Mouse (Mus musculus): Measurements from ENCODE around the gene Adcy10.

The Adcy10 gene

DNA sequence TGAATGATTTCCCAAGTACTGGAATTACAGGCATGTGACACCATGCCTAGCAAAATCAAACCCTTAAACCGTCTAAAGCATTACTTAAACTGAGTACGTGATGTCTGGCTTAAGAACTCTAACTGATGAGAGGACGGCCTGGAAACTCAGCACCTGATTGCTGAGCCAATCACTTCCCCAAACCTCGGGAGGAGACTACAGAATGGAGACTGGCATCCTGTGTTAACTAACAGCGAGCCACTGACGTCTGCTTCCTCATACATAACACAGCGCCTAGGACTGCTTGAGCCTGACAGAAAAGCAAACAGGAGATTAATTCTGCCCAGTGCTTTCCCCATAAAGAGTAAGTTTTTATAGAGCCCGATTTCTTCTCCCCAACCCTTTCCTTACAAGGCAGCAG, 119.2 kb downstream of the Adcy10 start:
- DNase-seq (ENCODE audit: low spot score in 2 of 2), result no peak

DNA sequence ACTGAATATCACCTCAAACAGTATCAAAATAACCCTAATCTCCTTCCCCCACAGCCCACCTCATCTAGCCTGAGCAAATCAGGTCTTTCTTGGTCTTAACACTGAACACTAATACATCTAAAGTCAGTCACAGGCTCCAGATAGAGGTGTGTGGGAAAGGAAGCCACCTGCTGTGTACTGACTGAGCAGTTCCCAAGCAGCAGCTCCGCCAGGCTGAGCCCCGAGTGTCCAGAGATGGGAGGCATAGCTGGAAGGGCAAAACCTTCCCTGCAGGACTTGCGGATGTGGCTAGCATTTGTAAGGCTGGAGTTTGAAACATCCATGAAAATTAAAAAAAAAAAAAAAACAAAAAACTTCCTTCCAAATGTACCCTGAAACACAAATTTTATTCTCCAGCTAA, 120.1 kb downstream of the Adcy10 start:
- no peak for DNase-seq (ENCODE audit: low spot score in 2 of 2)

GRCm38 (mm10) chr1:165605774-165606173, 120.8 kb downstream of the Adcy10 start:
- no peak for DNase-seq (ENCODE audit: low spot score in 2 of 2)

DNA sequence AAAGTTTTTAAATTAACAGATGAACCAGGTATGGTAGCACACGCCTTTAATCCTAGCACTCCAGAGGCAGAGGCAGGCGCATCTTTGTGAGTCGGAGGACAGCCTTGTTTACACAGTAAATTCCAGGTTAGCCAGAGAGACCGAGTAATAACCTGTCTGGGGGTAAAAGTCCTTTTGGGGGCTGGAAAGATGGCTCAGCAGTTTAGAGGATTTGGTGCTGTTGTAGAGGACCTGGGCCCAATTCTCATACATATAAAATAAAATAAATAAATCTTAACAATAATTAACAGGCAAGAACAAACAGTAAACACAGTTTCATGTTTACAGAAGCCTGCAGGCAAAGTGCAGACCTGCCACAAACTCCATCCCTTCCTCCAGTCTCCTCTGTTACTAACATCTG, 123.9 kb downstream of the Adcy10 start:
- DNase-seq (ENCODE audit: low spot score in 2 of 2), result no peak

GRCm38 (mm10) chr1:165609495-165610320, 124.7 kb downstream of the Adcy10 start:
- no peak for DNase-seq (ENCODE audit: low spot score in 2 of 2)

DNA sequence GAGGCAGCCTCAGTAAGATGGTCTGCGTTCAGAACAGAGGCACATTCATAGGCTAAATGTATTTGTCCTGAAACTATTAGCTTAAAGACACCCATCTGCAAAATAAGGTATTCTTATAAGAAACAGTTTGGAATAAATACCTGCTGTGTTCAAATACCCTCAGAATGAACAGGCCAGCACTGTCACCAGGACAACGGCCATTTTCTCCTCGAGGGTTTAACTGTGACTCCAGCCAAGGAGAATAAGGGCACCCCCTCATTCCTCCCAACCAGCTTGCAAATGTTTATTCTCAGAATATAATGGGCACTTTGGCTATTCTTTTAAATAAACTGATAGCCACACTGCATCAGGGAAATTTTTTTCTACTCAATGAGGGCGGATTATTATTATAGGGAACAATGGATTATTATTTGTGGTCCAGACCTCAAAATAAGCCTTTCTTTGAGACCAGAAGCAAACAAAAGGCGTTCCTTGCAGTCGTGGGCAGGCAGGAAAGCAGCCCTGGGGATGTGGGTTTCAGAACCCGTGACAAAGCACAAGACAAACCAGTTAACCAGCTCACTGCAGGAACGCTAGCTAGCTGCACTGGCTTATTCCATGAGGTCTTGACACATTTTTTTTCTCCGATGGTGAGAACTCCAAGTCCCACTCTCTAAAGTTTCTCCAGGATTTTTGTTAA, 125.5 kb downstream of the Adcy10 start:
- DNase-seq (ENCODE audit: low spot score in 2 of 2), result no peak

DNA sequence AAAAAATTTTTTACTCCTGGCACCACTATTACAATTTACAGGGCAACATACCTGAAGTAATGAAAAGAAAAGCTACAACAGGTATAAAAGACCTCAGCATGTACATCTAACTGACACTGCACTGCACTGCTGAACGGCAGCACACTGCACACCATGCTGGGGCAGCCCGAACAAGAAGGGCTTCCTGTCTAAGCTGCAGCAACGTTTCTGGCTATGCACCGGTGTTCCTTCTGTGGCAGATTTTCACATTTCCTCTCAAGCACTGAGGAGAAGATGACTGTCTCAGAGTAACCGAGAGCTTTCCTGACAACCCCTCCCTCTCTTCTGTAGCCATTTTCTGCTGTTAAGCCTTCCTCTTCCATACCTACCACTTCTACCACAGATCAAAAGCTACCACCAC, 127.7 kb downstream of the Adcy10 start:
- DNase-seq (ENCODE audit: low spot score in 2 of 2), result no peak

GRCm38 (mm10) chr1:165613926-165614325, 128.9 kb downstream of the Adcy10 start:
- no peak for DNase-seq (ENCODE audit: low spot score in 2 of 2)

GRCm38 (mm10) chr1:165614793-165615192, 129.8 kb downstream of the Adcy10 start:
- no peak for DNase-seq (ENCODE audit: low spot score in 2 of 2)

DNA sequence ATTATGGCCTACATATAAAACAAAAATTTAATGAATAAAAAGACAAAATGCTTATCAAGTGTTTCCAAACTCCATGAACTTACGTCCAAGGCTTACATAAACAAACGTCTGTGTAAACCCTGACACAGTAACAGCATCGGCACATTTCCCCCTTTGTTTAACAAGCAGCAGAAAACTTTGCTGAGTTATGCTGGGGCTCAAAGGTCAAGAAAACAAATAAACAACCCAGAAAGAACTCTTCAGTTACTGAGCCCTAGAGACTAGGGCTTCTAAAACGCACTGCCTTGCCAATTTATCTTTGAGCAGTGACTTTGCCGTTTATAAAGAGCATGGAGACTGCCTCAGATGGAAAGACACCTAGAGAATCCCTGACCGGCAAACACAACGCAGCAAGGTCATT, 131.7 kb downstream of the Adcy10 start:
- no peak for DNase-seq (ENCODE audit: low spot score in 2 of 2)

- DNase-seq (ENCODE audit: low spot score in 2 of 2), result no peak
Measured at GRCm38 (mm10) chr1:165617166-165617891, 132.3 kb downstream of the Adcy10 start.

DNA sequence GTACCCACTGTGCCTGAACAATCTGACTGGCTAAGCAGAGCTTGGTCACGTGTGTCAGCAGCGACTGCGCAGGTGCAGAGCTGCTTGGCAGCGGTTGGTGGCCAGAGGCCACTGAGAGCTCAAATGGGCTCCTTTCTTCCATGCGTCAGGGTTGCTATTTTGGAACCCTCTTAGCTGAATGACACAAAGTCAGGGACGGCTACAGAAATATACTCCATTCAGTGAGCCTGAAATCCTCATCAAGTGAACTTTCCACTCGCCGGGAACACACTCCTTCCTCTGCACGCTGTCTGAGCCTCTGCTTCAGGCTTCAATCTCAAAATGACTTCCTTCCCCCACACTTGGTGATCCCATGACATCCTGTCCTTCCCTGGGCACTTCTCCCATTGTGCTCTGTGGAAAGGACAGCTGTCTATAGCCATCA, 133.2 kb downstream of the Adcy10 start:
- DNase-seq (ENCODE audit: low spot score in 2 of 2), result no peak

DNA sequence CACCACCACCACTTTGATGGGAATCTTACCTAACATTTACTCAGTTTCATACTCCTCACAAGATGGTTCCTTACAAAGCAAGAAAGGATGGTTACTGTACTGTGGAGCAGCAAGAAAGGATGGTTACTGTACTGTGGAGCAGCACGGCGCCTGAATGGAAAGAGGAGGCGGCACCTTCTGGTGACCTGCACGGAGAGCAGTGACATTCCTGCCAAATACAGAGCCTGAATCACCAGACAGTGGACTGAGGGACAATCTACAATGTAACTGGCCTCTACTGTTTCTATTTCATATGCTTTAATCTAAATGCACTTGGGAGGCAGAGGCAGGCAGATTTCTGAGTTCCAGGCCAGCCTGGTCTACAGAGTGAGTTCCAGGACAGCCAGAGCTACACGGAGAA, 140.1 kb downstream of the Adcy10 start:
- DNase-seq (ENCODE audit: low spot score in 2 of 2), result no peak

- DNase-seq (ENCODE audit: low spot score in 2 of 2), result no peak
Measured at GRCm38 (mm10) chr1:165625896-165626295, 140.9 kb downstream of the Adcy10 start.
